Mouse (Mus musculus): ENCODE results near the gene Thbs3.

Thbs3 gene

GRCm38 (mm10) chr3:89250435-89251040 lies 35.6 kb downstream of the Thbs3 start:
- no peak for DNase-seq (ENCODE audit: low read depth, low spot score)

DNA sequence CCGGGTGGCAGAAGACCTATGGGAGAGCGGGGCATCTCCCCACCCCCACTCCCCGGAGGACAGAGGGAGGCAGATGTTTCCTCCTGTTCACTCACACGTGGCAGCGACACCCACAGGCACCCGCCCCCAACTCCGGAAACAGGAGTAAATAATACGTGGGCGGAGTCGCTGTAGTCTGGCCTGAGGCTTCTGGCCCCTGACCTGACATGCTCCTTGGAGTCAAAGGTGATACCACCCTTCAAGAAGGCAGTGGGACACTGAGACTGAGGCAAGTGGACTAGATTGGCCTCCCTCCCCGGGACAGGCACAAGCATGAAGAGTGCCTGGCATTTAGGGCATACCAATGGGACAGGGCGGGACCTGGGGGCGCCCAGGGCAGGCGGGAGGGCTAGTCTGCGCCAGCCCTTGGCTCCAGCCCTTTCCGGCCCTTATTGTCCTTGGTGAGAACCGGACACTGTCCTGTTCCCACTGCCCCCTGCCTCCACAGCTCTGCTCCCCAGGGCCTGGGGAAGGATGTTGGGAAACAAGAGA lies 36.5 kb downstream of the Thbs3 start:
- DNase-seq (ENCODE audit: low read depth, low spot score): no peak

- DNase-seq (ENCODE audit: low read depth, low spot score): no peak
Measured at GRCm38 (mm10) chr3:89254994-89255393, 40.0 kb downstream of the Thbs3 start.

DNA sequence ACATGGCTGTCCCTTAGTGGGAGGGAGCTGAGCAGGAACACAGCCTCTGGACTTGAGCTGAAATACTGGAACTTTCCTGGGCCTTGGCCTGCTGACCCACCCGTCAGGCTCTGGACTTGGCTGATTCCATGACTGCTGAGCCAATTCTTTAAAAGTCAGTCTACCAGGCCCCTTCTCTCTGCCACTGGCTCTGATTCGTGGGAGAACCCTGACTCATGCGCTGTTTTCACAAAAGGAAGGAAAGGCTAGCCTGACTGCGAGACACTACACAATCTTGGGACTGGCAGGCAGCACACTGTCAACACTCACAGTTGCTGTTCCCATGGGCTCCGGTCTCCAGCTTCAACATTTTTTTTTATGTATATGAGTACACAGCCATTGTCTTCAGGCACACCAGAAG lies 41.2 kb downstream of the Thbs3 start:
- no peak for DNase-seq (ENCODE audit: low read depth, low spot score)

DNA sequence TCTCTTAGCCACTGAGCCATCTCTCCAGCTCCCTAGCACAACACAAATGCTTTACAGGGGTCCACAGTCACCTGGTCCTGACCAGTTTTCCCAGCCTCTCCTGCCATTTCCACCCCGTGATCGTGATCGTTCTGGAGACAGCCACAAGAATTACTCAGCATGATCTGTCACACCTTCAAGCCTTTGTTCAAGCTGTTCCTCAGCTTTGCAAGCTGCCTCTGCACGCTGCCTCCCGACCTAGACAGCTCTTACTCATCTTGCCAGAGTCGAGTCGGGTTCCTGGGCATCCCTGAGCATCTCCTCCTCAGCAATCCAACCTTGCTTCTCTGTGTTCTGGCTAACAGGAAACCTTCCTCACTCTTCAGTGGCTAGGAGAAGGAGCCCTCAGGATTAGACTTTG lies 44.1 kb downstream of the Thbs3 start, which contains the start of gene Dpm3:
Gene Dpm3, plus strand, starts transcription at position 283 of the 400 bp plus-strand sequence.
- no peak for DNase-seq (ENCODE audit: low read depth, low spot score)

GRCm38 (mm10) chr3:89260211-89260610 lies 45.2 kb downstream of the Thbs3 start:
- no peak for DNase-seq (ENCODE audit: low read depth, low spot score)

- no peak for DNase-seq (ENCODE audit: low read depth, low spot score)
Measured at GRCm38 (mm10) chr3:89262417-89262816, 47.4 kb downstream of the Thbs3 start.

GRCm38 (mm10) chr3:89266439-89266893 lies 51.5 kb downstream of the Thbs3 start:
- DNase-seq (ENCODE audit: low read depth, low spot score): no peak

- DNase-seq (ENCODE audit: low read depth, low spot score): no peak
Measured at GRCm38 (mm10) chr3:89268916-89269315, 53.9 kb downstream of the Thbs3 start.

- no peak for DNase-seq (ENCODE audit: low read depth, low spot score)
Measured at GRCm38 (mm10) chr3:89270051-89270755, 55.2 kb downstream of the Thbs3 start, which contains the start of gene Slc50a1. TSS of gene Slc50a1 (minus strand) at chr3:89270570.

DNA sequence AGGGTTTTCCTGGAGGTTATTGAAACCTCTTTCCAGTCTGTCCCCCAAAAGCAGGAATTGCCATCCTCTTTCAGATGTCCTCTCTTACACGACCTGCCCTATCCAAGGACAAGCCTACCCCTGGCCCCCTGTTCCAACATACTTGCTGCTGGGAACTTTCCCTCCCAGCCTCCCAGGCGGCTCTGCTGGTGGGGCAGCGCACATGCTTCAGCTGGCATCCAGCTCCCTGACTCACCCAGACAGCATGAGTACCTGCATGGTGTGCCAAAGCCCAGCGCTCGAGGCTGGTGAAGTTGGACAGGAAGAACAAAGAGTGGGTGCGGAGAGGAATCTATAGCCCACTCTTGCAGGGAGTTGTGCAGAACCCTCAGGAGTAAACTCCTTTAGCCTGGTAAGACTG lies 55.9 kb downstream of the Thbs3 start:
- DNase-seq (ENCODE audit: low read depth, low spot score): no peak

DNA sequence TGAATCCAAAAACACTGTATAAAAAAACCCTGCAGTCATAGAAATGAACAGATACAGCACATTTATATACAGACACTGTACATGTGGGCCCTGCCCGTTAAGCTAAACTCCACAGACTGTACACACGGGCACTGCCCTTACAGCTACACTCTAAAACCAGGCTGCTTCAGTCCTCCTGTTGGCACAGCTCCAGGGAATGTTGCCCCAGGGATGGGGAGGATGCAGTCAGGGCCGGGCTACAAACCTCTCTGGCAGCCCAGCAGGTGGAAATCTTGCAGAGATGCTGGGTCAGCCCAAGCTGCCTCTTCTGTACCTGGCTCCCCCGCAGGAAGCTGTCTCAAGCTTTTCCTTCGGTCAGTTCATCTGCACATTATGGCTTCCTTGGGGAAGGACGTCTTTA lies 56.8 kb downstream of the Thbs3 start:
- no peak for DNase-seq (ENCODE audit: low read depth, low spot score)

- no peak for DNase-seq (ENCODE audit: low read depth, low spot score)
Measured at GRCm38 (mm10) chr3:89276061-89276460, 61.1 kb downstream of the Thbs3 start.

Data from embryo, embryonic 11.5 days (tissue).